Mouse (Mus musculus) brain, embryonic 14.5 days (tissue): Measurements from ENCODE around the gene Pde6b.

Experiments
- CTCF ChIP-seq: fragments of 200-500 bp; IDR thresholded peaks from 2 replicates; pipeline ENCODE4 v1.5.1; 2012; ENCODE audit warnings: inconsistent platforms, mild to moderate bottlenecking, moderate library complexity, borderline replicate concordance; ENCODE audit not compliant: insufficient read depth, insufficient read length; ENCODE audit errors: extremely low read depth
- POLR2A ChIP-seq: fragments of 200-500 bp; IDR thresholded peaks from 2 replicates; pipeline ENCODE4 v1.6.1; 2012; ENCODE audit warnings: mild to moderate bottlenecking, inconsistent platforms, borderline replicate concordance; ENCODE audit not compliant: poor library complexity, insufficient read depth, insufficient read length, severe bottlenecking; ENCODE audit errors: extremely low read depth

DNA sequence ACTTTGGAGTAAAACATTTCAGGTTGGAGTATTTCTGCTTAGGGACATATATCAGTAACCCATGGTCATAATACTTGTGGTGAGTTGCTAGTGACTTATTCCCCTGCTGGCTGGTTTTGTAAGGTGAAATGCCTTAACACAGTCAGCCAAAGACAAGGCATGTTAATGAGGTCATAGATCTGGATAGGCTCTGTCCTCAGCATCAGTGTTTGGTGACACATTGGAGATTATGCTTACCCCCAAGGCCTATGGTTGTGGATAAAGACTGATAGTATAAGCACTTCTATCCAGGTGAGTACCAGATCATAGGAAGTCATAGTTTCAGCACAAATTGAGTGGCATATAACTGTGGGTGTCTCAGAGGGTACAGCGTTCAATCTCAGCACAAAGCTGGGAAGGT lies 78.5 kb downstream of the Pde6b start:
- TF ChIP-seq POLR2A (no peak), CTCF (no peak)
